Mouse (Mus musculus): ENCODE data around the gene Baiap2l1.

GRCm38 (mm10) chr5:144261829-144262228, 96.1 kb downstream of the Baiap2l1 start:
- no peak for TF ChIP-seq CTCF (IDR thresholded peaks at IDR 0.05; ENCODE audit: low read depth, low read length)
- TF ChIP-seq POLR2A (IDR thresholded peaks at IDR 0.05; ENCODE audit: extremely low read depth, insufficient read depth, low read length) = no peak

Data from liver, adult 2 months (tissue).